Mouse (Mus musculus) kidney, postnatal 10 days (tissue): ENCODE measurements around the gene Ush2a.
A peak's percentile ranks its signal among the peaks of the same experiment; 100 is the strongest.

Experiments
- DNase-seq: peaks from one replicate; pipeline ENCODE4 v3.0.0; 2021; ENCODE audit warnings: mixed read lengths

Gene Ush2a

GRCm38 (mm10) chr1:188261903-188262682 lies at the start of gene Ush2a:
Gene Ush2a, plus strand, starts transcription at chr1:188262023.
- DNase-seq, result no peak

DNA sequence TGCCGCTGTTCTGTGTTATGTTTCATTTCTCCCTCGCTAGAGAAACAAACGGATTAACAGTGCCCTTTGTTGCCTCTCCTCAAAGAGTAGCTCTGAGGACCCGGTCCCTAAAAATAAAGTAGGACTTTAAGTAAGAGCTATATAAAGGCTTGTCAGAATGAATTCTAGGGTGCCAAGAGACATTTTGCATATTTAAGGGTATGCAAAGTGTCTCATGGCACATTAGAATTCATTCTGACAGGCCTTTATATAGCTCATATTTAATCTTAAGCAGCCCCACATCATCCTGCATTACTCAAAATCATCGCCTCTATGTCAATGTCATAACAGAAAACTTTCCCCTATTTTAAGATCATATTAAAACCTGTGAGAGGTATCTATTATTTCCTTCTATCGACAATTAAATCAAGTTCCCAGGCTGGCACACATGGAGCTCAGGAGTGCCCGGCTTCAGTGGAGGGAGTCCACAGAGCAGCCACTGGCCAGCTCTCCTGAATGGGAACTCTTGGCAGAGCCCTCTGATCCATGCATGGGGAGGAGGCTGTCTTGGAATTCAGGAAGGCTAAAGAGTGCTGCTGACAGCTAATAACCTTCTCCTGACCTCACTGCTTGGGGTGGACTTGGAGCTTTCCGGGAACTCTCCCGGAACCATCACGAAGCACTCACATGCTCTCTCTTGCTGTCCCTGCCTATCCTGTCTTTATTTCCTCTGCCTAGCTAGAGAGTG lies 46.8 kb upstream of the Ush2a start:
- DNase-seq, result peak; percentile 35

DNA sequence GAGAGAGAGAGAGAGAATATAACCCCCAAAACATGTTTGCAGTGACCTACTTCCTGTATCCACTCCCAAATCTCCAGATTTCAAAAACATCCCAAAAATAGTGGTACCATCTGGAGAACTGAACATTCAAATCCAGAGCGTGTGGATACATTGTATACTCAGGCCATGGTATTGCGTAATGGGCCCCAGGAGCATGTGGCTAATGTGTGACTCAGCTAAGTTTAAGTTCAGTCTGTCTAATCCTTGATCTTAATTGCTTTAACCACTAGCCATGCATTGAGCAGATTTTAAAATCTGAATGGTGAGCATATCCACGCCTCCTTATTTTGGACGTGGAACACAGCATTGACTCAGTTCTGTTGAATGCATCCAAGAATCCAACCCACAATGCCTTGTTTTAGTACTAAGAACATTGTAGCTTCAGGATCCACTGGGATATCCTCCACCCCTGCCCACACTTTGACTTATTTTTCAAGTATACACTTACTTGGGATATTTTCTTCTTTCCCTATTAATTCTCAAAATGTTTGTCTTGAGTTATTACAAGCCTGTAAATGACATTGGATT lies 40.5 kb upstream of the Ush2a start:
- DNase-seq, result no peak

GRCm38 (mm10) chr1:188233036-188233724 lies 28.6 kb upstream of the Ush2a start:
- DNase-seq, result no peak

- DNase-seq, result no peak
Observed at GRCm38 (mm10) chr1:188238636-188239035, 23.2 kb upstream of the Ush2a start.

DNA sequence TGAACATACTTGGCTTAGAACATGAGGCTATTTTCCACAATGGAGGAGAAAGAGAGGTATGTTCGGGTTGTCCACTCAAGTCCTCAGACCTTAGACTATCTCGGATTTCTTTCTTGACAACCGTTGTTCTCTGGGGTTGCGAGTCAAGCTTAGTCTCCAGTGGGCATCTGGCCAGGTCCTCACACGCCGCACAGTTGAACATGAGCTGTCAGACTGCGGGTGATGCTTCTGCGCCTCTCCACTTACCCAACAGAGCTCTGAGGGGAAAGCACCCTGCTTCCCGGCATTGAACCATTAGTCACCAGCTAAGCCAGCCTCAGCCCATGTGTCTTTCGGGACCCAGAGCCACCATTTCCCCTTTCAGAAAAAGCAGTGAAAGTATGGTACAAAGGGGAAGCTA lies 20.1 kb upstream of the Ush2a start:
- DNase-seq, result no peak

- no peak for DNase-seq
Observed at GRCm38 (mm10) chr1:188257500-188257899, 4.3 kb upstream of the Ush2a start.

DNA sequence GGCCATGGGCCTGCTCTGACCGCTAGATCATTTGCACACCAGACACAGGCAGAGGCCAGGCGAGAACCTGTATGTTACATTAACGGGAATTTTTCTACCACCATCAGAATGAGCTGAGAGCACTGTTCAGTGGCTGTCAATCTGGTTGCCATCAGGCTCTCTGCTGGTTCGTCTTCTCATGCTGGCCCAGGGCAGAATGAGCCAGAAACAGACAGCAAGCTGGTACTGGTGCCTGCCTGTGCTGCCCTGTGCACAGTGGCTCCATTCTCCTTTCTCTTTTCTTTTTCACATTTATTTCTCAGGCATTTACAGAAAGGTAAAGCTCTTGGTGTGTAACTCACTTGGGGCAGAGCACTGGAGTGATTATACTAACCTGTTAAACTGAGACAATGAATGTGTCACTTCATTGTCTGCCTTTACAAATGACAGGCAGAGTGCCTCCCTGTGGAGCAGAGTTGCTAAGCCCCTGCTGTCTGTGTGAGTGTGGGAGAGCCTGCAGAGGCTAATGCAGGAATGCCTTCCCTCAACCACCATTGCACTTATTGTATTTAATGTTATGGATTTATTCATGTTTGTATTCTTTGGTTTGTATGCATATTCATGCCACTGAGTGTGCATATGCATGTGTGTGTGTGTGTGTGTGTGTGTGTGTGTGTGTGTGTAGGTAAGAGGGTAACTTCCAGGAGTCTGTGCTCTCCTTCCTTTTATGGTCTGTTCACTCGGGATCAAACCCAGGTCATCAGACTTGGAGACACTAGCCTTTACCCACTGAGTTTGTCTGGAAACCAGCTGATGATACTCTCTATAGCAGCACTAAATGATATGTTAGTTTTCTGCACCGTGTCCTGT lies 1.3 kb upstream of the Ush2a start:
- no peak for DNase-seq

- DNase-seq, result no peak
Observed at GRCm38 (mm10) chr1:188267127-188267722, 5.4 kb downstream of the Ush2a start.

GRCm38 (mm10) chr1:188269071-188269470 lies 7.2 kb downstream of the Ush2a start:
- DNase-seq, result no peak

- no peak for DNase-seq
Observed at GRCm38 (mm10) chr1:188313303-188313702, 51.5 kb downstream of the Ush2a start.

- DNase-seq, result no peak
Observed at GRCm38 (mm10) chr1:188316574-188316973, 54.8 kb downstream of the Ush2a start.

DNA sequence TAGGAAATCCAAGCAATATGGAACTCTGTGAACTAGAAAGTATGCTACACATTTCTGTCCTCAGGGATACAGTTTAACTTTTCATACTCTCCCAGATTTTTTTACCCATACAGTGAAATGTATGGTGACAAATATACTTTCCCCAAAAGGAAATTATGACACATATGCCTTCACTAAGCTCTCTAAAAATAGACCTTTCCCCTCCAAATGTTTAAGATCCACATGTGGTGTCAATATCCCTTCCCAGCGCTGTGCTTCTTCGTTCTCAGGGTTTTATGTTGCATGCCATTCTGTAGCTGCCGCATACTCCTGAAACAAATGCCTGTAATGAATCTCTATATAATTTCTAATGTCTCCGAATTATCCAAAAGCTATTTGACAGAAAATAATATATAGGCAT lies 58.4 kb downstream of the Ush2a start:
- DNase-seq, result no peak

- DNase-seq, result no peak
Observed at GRCm38 (mm10) chr1:188321534-188321933, 59.7 kb downstream of the Ush2a start.

DNA sequence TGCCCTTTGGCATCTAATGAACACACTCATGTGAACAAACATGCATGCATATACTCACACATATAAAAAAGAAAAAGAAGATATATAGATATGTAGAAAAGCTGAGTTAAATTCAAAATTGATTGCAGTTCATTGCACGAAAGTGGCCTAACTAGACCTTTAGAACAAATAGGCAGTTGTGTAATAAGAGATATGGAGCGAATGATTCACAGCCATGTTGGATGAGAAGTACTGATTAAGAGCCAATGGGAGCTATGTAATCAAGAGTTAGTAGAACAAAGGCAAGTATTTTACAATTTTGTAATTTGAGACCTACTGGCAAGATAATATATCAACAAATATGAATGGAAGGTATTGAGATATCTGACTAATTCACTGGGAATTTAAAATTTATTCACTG lies 68.6 kb downstream of the Ush2a start:
- DNase-seq, result no peak

DNA sequence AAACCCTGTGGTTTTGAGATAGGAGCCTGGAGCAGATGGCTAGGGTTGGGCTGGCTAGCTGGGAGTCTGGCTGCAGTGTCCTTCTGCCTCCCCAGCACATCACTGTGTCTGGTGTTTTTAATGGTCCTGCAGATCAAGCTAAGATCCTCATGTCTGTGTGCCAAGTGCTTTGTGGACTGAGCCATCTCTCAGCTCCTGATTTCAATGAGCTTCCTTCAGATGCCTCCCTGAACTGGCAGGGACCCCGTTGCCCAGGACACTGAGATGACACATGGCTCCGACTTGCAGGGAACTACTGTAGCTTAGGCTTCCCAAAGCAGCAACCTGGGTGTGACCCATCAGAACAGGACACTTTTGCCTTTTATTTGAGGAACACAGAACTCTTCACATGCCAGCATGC lies 72.1 kb downstream of the Ush2a start:
- no peak for DNase-seq

DNA sequence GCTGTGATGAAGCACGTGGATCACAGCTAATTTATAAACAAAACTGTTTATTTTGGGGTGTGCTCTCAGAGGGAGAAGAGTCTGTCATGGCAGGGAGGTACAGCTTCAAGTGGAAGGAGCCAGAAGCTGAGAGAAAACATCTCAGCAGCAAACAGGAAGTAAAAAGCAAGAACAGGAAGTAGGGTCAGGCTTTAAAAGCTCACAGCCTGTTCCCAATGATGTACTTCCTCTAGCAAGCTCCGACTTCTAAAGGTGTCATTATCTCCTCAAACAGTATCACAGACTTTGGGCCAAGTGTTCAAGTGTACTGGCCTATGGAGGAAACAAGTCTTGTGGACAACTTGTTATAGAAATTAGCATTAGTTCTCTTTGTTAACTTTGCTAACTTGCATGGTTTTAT lies 85.9 kb downstream of the Ush2a start:
- DNase-seq, result no peak

DNA sequence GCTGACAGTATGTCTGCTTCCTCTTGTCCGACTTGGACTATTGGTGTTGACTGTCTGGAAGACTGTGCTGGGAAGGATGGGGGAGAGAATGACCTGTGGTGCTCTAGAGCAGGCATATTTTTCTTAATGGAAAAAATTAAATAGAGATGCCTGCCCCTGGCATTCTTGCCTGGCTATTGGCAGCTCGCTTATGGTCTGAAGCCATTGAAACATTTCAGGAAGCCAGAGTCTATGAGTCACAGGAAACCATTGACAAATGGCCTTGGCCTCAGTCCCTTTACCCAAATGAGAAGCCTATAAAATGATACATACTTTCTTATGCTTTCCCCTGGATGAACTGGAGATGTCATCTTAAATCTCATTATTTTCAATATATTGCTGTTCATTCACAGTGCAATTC lies 92.9 kb downstream of the Ush2a start:
- no peak for DNase-seq

DNA sequence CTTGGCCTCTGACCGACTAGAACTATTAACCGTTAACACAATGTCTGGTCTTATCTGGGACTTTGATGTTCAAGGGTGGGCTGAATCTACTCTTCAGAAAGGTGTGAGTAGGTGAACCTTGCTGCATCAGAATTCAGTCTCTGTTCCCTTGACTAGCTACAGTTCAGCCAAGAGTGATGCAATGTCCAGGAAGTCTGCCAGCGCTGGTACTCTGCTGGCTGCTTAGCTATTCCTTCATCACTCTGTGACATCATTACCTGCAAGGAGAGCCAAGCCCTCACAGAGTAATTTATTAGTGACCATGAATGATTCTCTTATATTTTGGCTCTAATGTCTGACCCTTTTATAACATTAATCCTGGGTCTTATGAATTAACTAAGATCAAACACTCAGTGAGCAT lies 101.7 kb downstream of the Ush2a start:
- DNase-seq, result no peak

DNA sequence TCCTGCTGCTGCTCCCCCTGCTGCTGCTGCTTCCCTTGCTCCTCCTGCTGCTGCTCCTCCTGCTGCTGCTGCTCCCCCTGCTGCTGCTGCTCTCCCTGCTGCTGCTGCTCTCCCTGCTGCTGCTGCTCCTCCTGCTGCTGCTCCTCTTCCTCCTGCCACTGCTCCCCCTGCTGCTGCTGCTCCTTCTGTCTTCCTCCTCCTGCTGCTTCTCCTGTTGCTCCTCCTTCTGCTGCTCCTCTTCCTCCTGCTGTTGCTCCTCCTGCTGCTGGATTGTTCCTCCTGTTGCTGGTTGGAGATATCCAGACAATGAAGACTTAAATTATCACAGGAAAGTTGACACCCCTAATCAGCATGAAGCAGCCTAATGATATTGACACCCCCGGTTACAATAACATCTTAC lies 123.4 kb downstream of the Ush2a start:
- no peak for DNase-seq

DNA sequence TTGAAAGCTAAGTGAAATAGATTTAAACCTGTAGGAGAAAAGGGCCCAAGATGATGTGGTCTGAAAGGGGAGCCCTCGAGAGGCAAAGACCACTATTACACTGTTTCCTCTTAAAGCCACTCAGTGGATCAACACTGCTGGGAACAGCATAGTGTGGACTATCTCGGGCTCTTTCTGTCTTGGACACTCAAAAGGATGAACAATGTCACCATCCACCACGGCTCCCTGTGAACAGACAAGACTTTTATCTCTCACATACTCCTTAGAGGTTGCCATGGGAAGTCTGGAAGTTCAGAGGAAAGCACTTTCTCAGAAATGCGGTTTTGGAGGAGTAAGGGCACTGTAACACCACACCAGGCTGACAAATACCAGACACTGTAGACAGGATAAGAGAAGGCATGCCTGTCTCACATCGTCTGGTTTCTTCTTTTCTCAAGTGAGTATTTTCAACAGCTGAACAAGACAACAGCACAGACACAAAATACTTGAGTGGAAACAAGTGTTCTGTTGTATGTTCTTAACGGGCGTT lies 124.0 kb downstream of the Ush2a start:
- DNase-seq, result no peak

GRCm38 (mm10) chr1:188387321-188387720 lies 125.5 kb downstream of the Ush2a start:
- no peak for DNase-seq
